Mouse (Mus musculus) hindbrain, embryonic 13.5 days (tissue): ENCODE results near the gene Pacsin1. TPM values are rescaled to one million over a fixed set of nuclear protein-coding genes. Genes with fewer than 3 reads are reported as not detected.

Source experiments
- ATAC-seq: fragments of 200-750 bp; cut with Nextera tagmentation; 2 replicates; pipeline ENCODE4 v1.8.0; 2017; ENCODE audit warnings: moderate TSS enrichment; ENCODE audit not compliant: low FRiP score
- H3K27ac ChIP-seq: fragments of 300-500 bp; sonication (generic); 2 replicates; pipeline ENCODE4 v1.5.1; 2015; ENCODE audit warnings: inconsistent platforms, mild to moderate bottlenecking, moderate library complexity
- H3K27me3 ChIP-seq: fragments of 300-500 bp; sonication (generic); 2 replicates; pipeline ENCODE4 v1.6.1; 2015; ENCODE audit warnings: mild to moderate bottlenecking, inconsistent platforms
- H3K36me3 ChIP-seq: fragments of 300-500 bp; sonication (generic); 2 replicates; pipeline ENCODE4 v1.6.1; 2015; ENCODE audit warnings: mild to moderate bottlenecking, inconsistent platforms
- H3K4me1 ChIP-seq: fragments of 300-500 bp; sonication (generic); replicated peaks from 2 replicates; pipeline ENCODE4 v1.6.1; 2015; ENCODE audit warnings: inconsistent platforms
- H3K4me2 ChIP-seq: fragments of 300-500 bp; sonication (generic); 2 replicates; pipeline ENCODE4 v1.6.1; 2015; ENCODE audit warnings: inconsistent platforms, mild to moderate bottlenecking, moderate library complexity
- H3K4me3 ChIP-seq: fragments of 300-500 bp; sonication (generic); 2 replicates; pipeline ENCODE4 v1.5.1; 2015; ENCODE audit warnings: mild to moderate bottlenecking, inconsistent platforms
- H3K9ac ChIP-seq: fragments of 300-500 bp; sonication (generic); 2 replicates; pipeline ENCODE4 v1.6.1; 2015; ENCODE audit warnings: mild to moderate bottlenecking, inconsistent platforms
- H3K9me3 ChIP-seq: fragments of 300-500 bp; sonication (generic); 2 replicates; pipeline ENCODE4 v1.6.1; 2016; ENCODE audit warnings: inconsistent platforms
- WGBS: fragments of 180-500 bp; shearing (Covaris S2); methylation state at CpG from one replicate; pipeline ENCODE4 v1.1.7; 2015; 5-methylcytosine and 5-hydroxymethylcytosine counted together
- polyA plus RNA-seq: library from polyadenylated mRNA; unstranded; fragments of >200 nt; fragmentation: Nextera tagmentation; extraction: Ambion mirVana; gene quantifications from 2 replicates; pipeline ENCODE4 v1.2.1, GENCODE M21; 2015

The Pacsin1 gene
- 27.9 and 31.0 TPM in 2 replicates for polyA plus RNA-seq

DNA sequence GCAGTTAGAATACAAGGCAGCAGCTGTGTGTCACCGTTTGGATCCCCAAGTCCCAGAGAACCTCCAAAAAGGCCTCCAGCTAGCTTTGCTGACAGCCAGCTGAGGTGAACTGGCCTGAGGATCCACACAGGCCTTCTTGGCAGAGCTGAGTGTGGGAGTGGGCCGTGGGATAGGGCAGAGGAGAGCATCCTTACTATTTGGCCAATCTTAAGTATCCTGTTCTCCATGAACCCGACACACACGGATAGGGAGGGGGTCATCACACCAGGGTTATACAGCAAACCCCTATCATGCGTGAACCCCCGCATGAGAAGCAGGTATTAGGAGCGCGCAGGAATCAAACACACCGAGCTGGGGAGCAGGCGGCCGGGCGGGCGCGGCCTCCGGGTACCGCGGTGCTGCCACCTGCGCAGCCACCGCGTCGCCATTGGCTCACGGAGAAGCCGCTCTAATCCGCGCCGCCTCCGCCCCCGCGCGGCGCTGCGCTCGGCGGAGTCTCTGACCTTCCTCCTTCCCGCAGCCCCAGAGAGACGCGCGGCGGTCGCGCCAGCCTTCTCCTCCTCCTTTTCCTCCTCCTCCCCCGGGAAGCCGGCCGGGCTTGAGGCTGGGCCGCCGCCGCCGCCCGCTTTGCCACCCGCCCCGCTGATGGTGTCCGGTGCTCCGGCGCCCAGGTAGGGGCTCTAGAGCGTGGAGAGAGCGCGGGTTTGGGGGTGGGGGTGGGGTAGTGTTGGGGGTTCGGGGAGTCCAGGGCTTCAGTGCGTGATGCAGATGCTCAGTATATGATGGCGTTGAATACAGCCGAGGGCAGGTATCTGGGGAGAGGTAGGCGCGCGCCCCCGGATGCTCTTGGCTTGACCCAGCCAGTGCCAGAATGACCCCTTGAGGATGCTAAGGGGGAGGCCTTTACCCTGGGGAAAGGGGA, at the start of gene Pacsin1:
Gene Pacsin1 (plus strand): TSS at position 421 of the 922 bp plus-strand sequence.
- Histone ChIP-seq H3K4me1 (peaks cover 30% of the 10 kb centered on the region), H3K4me2 (peak within 1 kb of the TSS; percentile 76), H3K27me3 (peaks cover 21% of the 10 kb centered on the region), H3K36me3 (no peaks in the 10 kb centered on the region), H3K9me3 (no peaks in the 10 kb centered on the region), H3K27ac (peak within 1 kb of the TSS; percentile 80), H3K9ac (peak within 1 kb of the TSS; percentile 78), H3K4me3 (peak within 1 kb of the TSS; percentile 64)
- 1% methylated on average over 59 of the region's 65 CpGs for WGBS
- peak; percentile 89 for ATAC-seq

DNA sequence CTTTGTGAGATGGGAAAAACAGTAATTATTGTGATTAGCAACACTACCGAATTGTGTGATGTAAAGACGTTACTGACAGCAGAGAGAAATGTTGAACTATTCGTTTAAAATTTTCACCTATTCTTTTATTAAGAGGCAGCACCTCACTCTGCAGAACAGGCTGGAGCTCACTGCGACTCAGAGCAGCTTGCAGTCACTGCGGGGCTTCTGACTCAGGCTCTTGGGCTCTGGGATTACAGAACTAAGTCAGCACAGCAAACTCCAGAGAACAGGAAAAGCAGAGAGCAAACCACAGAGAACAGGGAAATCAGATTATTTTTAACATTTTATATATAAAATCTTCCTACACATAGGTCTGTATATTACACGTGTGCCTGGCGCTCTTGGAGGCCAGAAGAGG, 45.7 kb upstream of the Pacsin1 start:
- H3K27me3 ChIP-seq, result no peaks in the 10 kb centered on the region
- peaks cover 8% of the 10 kb centered on the region for H3K36me3 ChIP-seq
- H3K9me3 ChIP-seq, result no peaks in the 10 kb centered on the region
- WGBS, result 92% methylated on average over 7 of the region's 7 CpGs
- no peak overlapping the region for H3K27ac ChIP-seq
- ATAC-seq, result no peak
- H3K4me2 ChIP-seq, result no peak overlapping the region
- H3K4me3 ChIP-seq, result no peak overlapping the region
- H3K4me1 ChIP-seq, result peaks cover 66% of the 10 kb centered on the region
- no peak overlapping the region for H3K9ac ChIP-seq

DNA sequence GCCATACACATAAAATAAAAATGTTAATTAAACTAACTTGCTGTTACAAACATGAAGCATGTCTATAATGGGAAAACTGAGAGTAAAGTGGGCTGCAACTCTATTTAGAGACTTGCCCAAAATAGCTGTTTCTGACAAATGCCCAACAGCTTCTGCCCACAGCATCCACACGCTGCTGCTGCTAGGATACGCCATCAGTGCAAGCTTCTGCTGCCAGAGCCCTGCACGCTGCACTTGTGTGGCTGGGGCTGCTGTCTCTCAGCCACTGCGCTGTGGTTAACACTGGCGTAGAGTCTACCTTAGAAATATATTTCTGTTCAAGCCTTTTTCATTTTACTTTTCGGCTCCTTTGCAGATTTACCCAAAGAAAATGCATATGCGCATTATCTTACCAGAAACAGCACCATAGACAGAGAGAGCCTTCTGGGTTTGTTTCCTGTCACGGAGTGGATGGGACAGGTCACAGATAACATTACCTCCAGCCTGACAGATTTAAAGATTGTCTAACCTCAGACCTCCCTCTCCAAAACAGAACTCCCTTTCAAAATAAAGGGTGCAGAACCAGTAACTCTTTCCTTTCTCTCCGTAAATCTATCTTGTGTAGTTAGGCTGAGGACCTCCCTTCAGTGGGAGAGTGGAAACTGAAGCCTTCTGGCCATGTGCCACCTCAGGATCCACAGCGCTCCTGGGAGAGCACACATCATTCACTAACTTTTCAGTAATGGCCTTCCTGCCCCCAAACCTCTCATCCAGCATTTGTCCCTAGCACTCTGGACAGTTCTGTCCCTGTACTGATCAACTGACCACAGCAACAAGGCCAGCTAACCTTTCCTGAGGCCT, 44.4 kb upstream of the Pacsin1 start:
- H3K9me3 ChIP-seq, result no peaks in the 10 kb centered on the region
- H3K27me3 ChIP-seq, result no peaks in the 10 kb centered on the region
- H3K4me3 ChIP-seq, result no peak overlapping the region
- peaks cover 8% of the 10 kb centered on the region for H3K36me3 ChIP-seq
- no peak overlapping the region for H3K9ac ChIP-seq
- 76% methylated on average over 10 of the region's 10 CpGs for WGBS
- no peak overlapping the region for H3K4me2 ChIP-seq
- peaks cover 60% of the 10 kb centered on the region for H3K4me1 ChIP-seq
- no peak for ATAC-seq
- H3K27ac ChIP-seq, result 0 out of 2 replicates have a peak overlapping the region, but pooled peaks have one; percentile 20

DNA sequence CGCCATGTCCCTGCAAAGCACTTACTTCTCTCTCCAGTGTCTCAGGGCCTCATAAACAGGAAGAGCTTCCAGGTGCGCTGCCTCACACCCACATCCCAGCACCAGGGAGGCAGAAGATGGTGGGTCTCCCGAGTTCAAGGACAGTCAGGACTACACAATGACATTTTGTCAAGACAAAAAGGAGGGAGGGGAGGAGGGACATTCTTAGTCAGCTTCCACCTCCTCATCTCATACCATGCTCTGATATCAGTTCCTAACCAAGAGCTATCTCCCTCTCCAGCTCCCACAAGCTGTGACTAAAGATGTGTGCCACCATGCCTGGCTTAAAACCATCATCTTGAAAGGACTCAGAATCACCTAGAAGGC, 43.8 kb upstream of the Pacsin1 start:
- 0 out of 2 replicates have a peak overlapping the region, but pooled peaks have one; percentile 20 for H3K27ac ChIP-seq
- ATAC-seq, result no peak
- H3K4me3 ChIP-seq, result no peak overlapping the region
- WGBS, result 73% methylated on average over 3 of the region's 3 CpGs
- H3K27me3 ChIP-seq, result no peaks in the 10 kb centered on the region
- H3K9ac ChIP-seq, result no peak overlapping the region; the same call in 1 of the 2 replicates
- H3K4me2 ChIP-seq, result no peak overlapping the region
- H3K9me3 ChIP-seq, result no peaks in the 10 kb centered on the region
- H3K4me1 ChIP-seq, result peaks cover 56% of the 10 kb centered on the region
- H3K36me3 ChIP-seq, result peaks cover 8% of the 10 kb centered on the region

DNA sequence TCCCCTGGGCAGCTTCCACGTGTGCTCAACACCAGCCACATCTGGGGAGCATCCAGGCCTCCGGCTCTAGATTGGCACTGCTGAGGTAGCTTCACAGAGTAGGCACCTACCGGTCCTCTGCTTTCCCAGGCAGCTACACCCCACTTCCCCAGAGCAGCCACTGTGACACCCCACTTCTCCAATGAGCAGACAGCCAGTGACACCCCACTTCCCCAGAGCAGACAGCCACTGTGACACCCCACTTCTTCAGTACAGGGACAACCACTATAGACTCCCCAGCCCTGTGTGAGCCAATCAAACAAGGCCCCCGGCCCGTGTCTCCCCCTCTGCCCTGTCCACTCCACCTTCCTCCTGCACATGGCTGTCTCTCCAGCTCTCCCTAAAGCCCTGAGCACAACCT, 43.3 kb upstream of the Pacsin1 start:
- no peak overlapping the region for H3K4me3 ChIP-seq
- no peak overlapping the region for H3K27ac ChIP-seq
- no peaks in the 10 kb centered on the region for H3K9me3 ChIP-seq
- no peak overlapping the region; the same call in 1 of the 2 replicates for H3K9ac ChIP-seq
- no peak for ATAC-seq
- no peaks in the 10 kb centered on the region for H3K27me3 ChIP-seq
- WGBS, result 83% methylated on average over 5 of the region's 5 CpGs
- peaks cover 52% of the 10 kb centered on the region for H3K4me1 ChIP-seq
- peaks cover 12% of the 10 kb centered on the region for H3K36me3 ChIP-seq
- no peak overlapping the region for H3K4me2 ChIP-seq

DNA sequence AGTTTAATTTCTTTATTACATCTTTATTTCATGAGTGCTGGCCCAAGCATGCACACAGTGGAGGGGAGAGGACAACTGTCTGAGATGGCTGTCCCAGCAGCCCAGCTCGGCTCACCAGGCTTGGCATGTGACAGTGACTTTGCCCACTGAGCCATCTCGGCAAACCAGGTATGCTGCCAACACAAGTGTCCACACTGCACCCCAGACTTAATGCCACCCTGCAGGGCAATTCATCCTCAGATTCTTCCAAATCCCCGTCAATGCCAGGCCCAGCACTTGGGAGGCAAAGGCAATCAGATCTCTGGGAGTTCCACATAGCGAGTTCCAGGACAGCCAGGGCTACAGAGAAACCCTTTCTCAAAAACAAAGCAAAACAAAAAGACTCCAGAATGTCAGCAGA, 42.3 kb upstream of the Pacsin1 start:
- Histone ChIP-seq H3K36me3 (peaks cover 22% of the 10 kb centered on the region), H3K9ac (0 out of 2 replicates have a peak overlapping the region, but pooled peaks have one; percentile 29), H3K27me3 (no peaks in the 10 kb centered on the region), H3K4me3 (no peak overlapping the region), H3K4me2 (no peak overlapping the region), H3K4me1 (peaks cover 50% of the 10 kb centered on the region), H3K27ac (no peak overlapping the region), H3K9me3 (no peaks in the 10 kb centered on the region)
- WGBS, result 77% methylated on average over 4 of the region's 4 CpGs
- ATAC-seq, result no peak

DNA sequence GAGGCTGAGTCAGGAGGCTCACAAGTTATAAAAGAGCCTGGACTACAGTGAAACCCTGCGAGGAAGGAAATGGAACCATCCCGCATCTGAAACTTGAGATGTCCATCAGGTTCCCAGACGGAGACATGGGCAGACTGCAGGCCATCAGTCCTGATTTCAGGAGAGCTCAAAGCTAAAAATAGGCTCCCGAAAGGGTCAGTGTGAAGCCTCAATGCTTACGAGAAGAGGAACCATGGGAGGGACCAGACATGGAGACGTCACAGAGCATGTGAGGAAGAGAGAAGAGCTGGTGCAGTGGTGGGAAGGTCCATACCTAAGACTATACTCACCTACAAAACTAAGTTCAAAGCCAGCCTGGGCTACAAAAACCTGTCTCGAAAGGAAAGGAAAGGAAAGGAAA, 39.9 kb upstream of the Pacsin1 start:
- H3K36me3 ChIP-seq, result peaks cover 22% of the 10 kb centered on the region
- H3K4me2 ChIP-seq, result no peak overlapping the region
- ATAC-seq, result no peak
- no peak overlapping the region for H3K27ac ChIP-seq
- H3K9ac ChIP-seq, result no peak overlapping the region
- 82% methylated on average over 7 of the region's 7 CpGs for WGBS
- peaks cover 61% of the 10 kb centered on the region for H3K4me1 ChIP-seq
- no peaks in the 10 kb centered on the region for H3K27me3 ChIP-seq
- no peak overlapping the region for H3K4me3 ChIP-seq
- H3K9me3 ChIP-seq, result no peaks in the 10 kb centered on the region

DNA sequence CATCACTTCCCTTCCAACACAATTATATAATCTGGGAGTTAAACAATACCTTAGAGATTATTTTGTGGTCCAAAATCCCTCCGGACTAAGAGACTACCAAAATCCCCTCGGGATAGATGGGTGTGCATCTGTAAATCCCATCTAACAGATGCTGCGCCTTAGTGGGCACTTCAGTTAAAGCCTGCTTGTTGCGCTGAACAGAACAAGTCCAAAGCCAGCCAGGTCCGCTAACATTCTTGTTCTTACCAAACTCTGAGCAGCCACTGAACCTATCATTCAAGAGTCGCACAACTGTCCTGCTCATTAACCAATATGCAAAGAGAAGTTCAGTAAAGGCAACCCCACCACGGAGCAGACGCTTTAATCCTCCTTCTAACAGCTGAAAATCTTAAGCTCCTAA, 34.1 kb upstream of the Pacsin1 start:
- Histone ChIP-seq H3K4me2 (peak overlapping the region; percentile 86), H3K9me3 (no peaks in the 10 kb centered on the region), H3K36me3 (peaks cover 22% of the 10 kb centered on the region), H3K4me3 (peak overlapping the region; percentile 94), H3K9ac (peak overlapping the region; percentile 99), H3K27me3 (no peaks in the 10 kb centered on the region), H3K27ac (peak overlapping the region; percentile 99), H3K4me1 (peaks cover 41% of the 10 kb centered on the region)
- 41% methylated on average over 8 of the region's 8 CpGs for WGBS
- ATAC-seq, result no peak

DNA sequence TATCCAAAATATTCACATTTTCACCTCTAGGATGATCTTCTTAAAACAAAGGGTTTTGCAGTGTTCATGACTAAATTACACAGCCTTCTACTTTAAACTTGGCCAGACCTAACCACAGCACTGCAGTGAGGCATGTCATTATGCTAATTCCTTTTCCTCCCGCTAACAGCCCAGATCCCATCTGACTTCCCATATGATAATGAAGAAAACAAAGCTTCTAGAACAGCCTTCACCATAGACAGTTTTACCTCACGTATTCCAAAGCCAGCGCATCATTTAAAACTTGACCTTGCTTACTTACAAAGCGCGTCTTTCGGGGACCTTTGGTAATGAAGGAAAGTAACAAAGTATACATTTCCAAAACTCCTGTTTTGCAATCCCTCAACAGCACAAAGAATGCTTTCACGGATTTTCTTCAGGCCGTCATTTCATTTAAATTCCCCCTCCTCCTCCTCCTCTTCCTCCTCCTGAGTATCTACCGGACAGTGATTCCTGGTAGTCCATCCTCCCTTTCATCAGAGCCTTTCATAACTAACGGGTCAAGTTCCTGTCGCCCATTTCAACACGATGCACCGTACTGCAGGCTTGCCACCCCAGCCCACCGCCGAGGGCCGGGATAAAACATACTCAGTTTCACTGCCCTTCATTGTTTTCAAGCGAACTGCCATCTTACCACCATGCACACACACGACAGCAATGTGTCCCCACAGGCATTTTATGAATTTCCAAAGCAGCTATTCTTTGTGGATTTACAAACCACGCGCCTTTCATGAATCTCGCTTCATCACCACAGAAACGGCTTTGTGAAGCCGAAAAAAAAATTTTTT, 33.4 kb upstream of the Pacsin1 start:
- H3K4me3 ChIP-seq, result peak overlapping the region; percentile 94
- H3K4me2 ChIP-seq, result peak overlapping the region; percentile 86
- peaks cover 41% of the 10 kb centered on the region for H3K4me1 ChIP-seq
- peaks cover 16% of the 10 kb centered on the region for H3K36me3 ChIP-seq
- H3K9me3 ChIP-seq, result no peaks in the 10 kb centered on the region
- peak overlapping the region; percentile 99 for H3K27ac ChIP-seq
- ATAC-seq, result no peak
- H3K27me3 ChIP-seq, result no peaks in the 10 kb centered on the region
- 2% methylated on average over 23 of the region's 23 CpGs for WGBS
- peak overlapping the region; percentile 99 for H3K9ac ChIP-seq

DNA sequence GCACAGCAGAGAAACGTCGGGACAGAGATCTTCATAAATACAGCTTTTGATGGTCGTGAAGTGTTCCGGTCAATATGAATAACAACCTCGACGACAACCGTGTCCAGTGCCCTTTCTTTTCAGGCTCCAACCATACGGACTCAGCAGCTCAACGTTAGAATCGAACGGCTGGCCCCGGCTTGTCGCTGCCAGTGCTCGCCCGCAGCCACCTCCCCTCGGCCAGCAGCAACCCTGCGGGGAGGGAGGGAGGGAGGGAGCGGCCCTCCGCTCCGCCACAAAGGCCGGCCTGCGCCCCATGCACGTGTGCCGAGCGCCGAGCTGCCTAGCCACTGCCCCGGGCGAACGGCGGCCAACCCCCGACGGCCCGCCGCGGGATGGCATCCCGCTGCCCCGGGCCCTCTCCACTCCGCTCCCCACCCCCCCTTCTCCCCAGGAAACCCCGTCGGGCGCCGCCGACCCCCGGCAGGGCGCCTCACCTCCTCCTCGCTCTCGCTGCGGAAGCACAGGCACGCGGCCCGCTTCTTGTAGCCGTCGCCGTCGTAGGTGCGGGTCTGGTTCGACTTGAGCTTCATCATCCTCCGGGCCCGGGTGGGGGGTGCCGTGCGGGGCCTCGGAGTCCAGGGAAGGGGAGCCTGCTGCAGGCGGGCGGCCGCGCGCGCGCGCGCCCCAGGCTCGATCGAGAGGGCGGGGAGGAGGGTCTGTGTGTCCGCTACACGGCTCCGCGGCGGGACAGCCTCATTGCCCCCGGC, 32.5 kb upstream of the Pacsin1 start:
- under 1% methylated on average over 59 of the region's 80 CpGs for WGBS
- ATAC-seq, result peak; percentile 63
- peaks cover 41% of the 10 kb centered on the region for H3K4me1 ChIP-seq

More for the DNA sequence above, 32.5 kb upstream of the Pacsin1 start:
- Histone ChIP-seq H3K4me3 (peak overlapping the region; percentile 94), H3K9ac (peak overlapping the region; percentile 99), H3K9me3 (no peaks in the 10 kb centered on the region), H3K4me2 (peak overlapping the region; percentile 86), H3K27me3 (no peaks in the 10 kb centered on the region), H3K36me3 (peaks cover 7% of the 10 kb centered on the region), H3K27ac (peak overlapping the region; percentile 99)
